Mouse (Mus musculus) lung, postnatal 0 days (tissue): ENCODE results near the gene Egfem1. TPM values are rescaled to one million over a fixed set of nuclear protein-coding genes. Genes with fewer than 3 reads are reported as not detected.

Experiments
- ATAC-seq: fragments of 200-750 bp; cut with Nextera tagmentation; 2 replicates; pipeline ENCODE4 v1.8.0; 2017; ENCODE audit warnings: moderate library complexity
- DNase-seq: peaks from one replicate; pipeline ENCODE4 v3.0.0-alpha.2; 2016; ENCODE audit warnings: low spot score
- H3K27ac ChIP-seq: fragments of 300-500 bp; sonication (generic); 2 replicates; pipeline ENCODE4 v1.5.1; 2014; ENCODE audit warnings: antibody characterized with exemption, mild to moderate bottlenecking, low read length, mixed read lengths
- H3K27me3 ChIP-seq: fragments of 300-500 bp; sonication (generic); replicated peaks from 2 replicates; pipeline ENCODE4 v1.6.1; 2014; ENCODE audit warnings: low read length, mixed read lengths; ENCODE audit not compliant: insufficient read depth
- H3K36me3 ChIP-seq: fragments of 300-500 bp; sonication (generic); 2 replicates; pipeline ENCODE4 v1.6.1; 2014; ENCODE audit warnings: low read length, mixed read lengths; ENCODE audit not compliant: insufficient read depth
- H3K4me1 ChIP-seq: fragments of 300-500 bp; sonication (generic); 2 replicates; pipeline ENCODE4 v1.6.1; 2014; ENCODE audit warnings: antibody characterized with exemption, low read depth, low read length, mixed read lengths; ENCODE audit not compliant: insufficient read depth
- H3K4me2 ChIP-seq: fragments of 300-500 bp; sonication (generic); replicated peaks from 2 replicates; pipeline ENCODE4 v1.6.1; 2014; ENCODE audit warnings: low read depth, mild to moderate bottlenecking, low read length, moderate library complexity, mixed read lengths
- H3K4me3 ChIP-seq: fragments of 300-500 bp; sonication (generic); 2 replicates; pipeline ENCODE4 v1.5.1; 2014; ENCODE audit warnings: low read depth, low read length
- H3K9ac ChIP-seq: fragments of 300-500 bp; sonication (generic); replicated peaks from 2 replicates; pipeline ENCODE4 v1.6.1; 2014; ENCODE audit warnings: low read depth, mild to moderate bottlenecking
- H3K9me3 ChIP-seq: fragments of 300-500 bp; sonication (generic); 2 replicates; pipeline ENCODE4 v1.6.1; 2016; ENCODE audit warnings: low read length, mixed read lengths
- CTCF ChIP-seq: IDR thresholded peaks from 2 replicates; pipeline ENCODE4 v1.5.1; 2016; ENCODE audit warnings: antibody characterized with exemption, mild to moderate bottlenecking
- EP300 ChIP-seq: IDR thresholded peaks from 2 replicates; pipeline ENCODE4 v1.6.1; 2016; ENCODE audit warnings: antibody characterized with exemption, mild to moderate bottlenecking, control low read depth
- WGBS: fragments of 180-500 bp; shearing (Covaris S2); extraction: QIAGEN DNeasy Blood & Tissue Kit; methylation state at CpG from one replicate; pipeline ENCODE4 v1.1.7; 2014; 5-methylcytosine and 5-hydroxymethylcytosine counted together
- polyA plus RNA-seq: library from polyadenylated mRNA; unstranded; fragments of >200 nt; fragmentation: Nextera tagmentation; extraction: Ambion mirVana; gene quantifications from 2 replicates; pipeline ENCODE4 v1.2.1, GENCODE M21; 2015

Egfem1 gene
- polyA plus RNA-seq, 1 experiment from 2014 or later, result 19.7 TPM

GRCm38 (mm10) chr3:29544056-29544455 is 462.2 kb downstream of the Egfem1 start:
- Histone ChIP-seq H3K9me3 (no peaks in the 10 kb centered on the region), H3K4me2 (no peak overlapping the region), H3K4me1 (no peaks in the 10 kb centered on the region), H3K4me3 (no peak overlapping the region), H3K9ac (no peak overlapping the region), H3K27me3 (no peaks in the 10 kb centered on the region), H3K27ac (no peak overlapping the region), H3K36me3 (no peaks in the 10 kb centered on the region)
- WGBS, result 74% methylated on average over 1 of the region's 1 CpGs
- ATAC-seq, result no peak
- TF ChIP-seq EP300 (no peak), CTCF (no peak)
- DNase-seq, result no peak

DNA sequence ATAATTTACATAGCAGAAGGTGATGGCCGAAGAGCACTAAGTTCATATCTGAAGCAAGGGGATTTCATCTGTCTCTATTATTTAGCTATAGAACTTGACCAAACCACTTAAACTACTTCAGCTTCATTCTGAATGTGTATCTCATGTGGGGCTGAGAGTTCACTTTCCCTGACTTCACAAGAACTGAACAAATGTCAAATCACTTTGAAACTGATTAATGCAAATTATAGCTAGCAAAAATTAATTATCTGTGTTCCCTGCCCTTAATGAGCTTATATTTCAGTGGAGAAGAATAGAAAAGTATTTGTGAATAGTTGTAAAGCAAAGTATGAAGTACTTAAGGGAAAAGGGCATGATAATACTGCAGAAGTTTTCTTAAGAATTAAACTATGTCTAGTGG is 481.3 kb downstream of the Egfem1 start:
- 71% methylated on average over 1 of the region's 1 CpGs for WGBS
- Histone ChIP-seq H3K27me3 (no peaks in the 10 kb centered on the region), H3K4me1 (no peaks in the 10 kb centered on the region), H3K4me2 (no peak overlapping the region), H3K4me3 (no peak overlapping the region), H3K9ac (no peak overlapping the region), H3K36me3 (no peaks in the 10 kb centered on the region), H3K9me3 (no peaks in the 10 kb centered on the region), H3K27ac (no peak overlapping the region)
- no peak for TF ChIP-seq CTCF
- ATAC-seq (no peak), DNase-seq (no peak)

GRCm38 (mm10) chr3:29578055-29578860 is 496.4 kb downstream of the Egfem1 start:
- Histone ChIP-seq H3K4me3 (no peak overlapping the region), H3K4me1 (no peaks in the 10 kb centered on the region), H3K27ac (no peak overlapping the region), H3K27me3 (no peaks in the 10 kb centered on the region), H3K9me3 (no peaks in the 10 kb centered on the region), H3K36me3 (no peaks in the 10 kb centered on the region), H3K4me2 (no peak overlapping the region), H3K9ac (no peak overlapping the region)
- TF ChIP-seq CTCF (no peak), EP300 (no peak)
- ATAC-seq, result no peak
- 76% methylated on average over 5 of the region's 5 CpGs for WGBS
- DNase-seq, result no peak

DNA sequence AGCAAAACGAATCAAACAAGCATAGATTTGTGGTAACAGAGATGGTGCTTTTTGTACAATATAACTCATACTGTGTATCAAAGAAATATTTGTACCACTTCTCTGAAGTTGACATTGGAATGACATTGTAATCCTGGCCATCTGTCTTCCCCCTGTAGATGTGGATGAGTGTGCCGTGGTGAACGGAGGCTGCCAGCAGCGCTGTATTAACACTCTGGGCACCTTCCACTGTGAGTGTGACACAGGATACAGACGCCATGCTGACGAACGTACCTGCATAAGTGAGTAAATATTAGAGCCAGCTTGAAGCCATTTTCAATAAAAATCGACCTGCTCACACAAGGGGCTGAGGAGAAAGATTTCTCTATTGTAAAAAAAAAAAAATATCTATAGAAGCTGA is 500.9 kb downstream of the Egfem1 start:
- no peaks in the 10 kb centered on the region for H3K9me3 ChIP-seq
- 46% methylated on average over 8 of the region's 8 CpGs for WGBS
- H3K4me3 ChIP-seq, result no peak overlapping the region
- H3K9ac ChIP-seq, result no peak overlapping the region
- no peaks in the 10 kb centered on the region for H3K36me3 ChIP-seq
- DNase-seq (no peak), ATAC-seq (no peak)
- H3K27me3 ChIP-seq, result no peaks in the 10 kb centered on the region
- no peak for TF ChIP-seq CTCF
- no peak for TF ChIP-seq EP300
- no peak overlapping the region for H3K27ac ChIP-seq
- no peaks in the 10 kb centered on the region for H3K4me1 ChIP-seq
- H3K4me2 ChIP-seq, result no peak overlapping the region

DNA sequence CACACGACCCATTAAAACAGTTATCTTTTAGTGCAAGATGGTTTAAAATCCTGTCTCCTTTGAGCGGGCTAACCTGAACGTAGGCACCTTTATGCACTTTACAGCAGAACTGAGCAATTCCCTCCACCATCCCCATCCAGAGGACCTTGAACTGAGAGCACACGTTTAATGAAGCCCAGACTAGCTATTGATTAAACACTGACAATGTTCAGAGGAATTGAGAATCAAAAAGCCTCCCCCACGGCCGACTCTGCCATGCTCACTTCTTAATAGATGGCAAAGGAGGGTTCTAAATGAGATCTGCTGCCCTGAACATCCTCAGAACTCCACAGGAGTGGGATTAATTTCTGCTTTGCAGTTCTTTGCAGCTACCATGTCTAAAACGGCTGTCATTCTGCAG is 520.3 kb downstream of the Egfem1 start:
- TF ChIP-seq EP300, result no peak
- no peak for TF ChIP-seq CTCF

GRCm38 (mm10) chr3:29608713-29609112 is 526.9 kb downstream of the Egfem1 start:
- 47% methylated on average over 3 of the region's 3 CpGs for WGBS
- H3K27me3 ChIP-seq, result no peaks in the 10 kb centered on the region
- no peaks in the 10 kb centered on the region for H3K36me3 ChIP-seq

More for the DNA sequence above, 520.3 kb downstream of the Egfem1 start:
- H3K27ac ChIP-seq, result no peak overlapping the region
- no peak overlapping the region for H3K9ac ChIP-seq
- DNase-seq (no peak), ATAC-seq (no peak)
- no peak overlapping the region for H3K4me2 ChIP-seq
- H3K4me1 ChIP-seq, result no peaks in the 10 kb centered on the region
- no peaks in the 10 kb centered on the region for H3K9me3 ChIP-seq
- H3K4me3 ChIP-seq, result no peak overlapping the region
- 67% methylated on average over 7 of the region's 7 CpGs for WGBS
- no peaks in the 10 kb centered on the region for H3K27me3 ChIP-seq
- no peaks in the 10 kb centered on the region for H3K36me3 ChIP-seq

More at GRCm38 (mm10) chr3:29608713-29609112, 526.9 kb downstream of the Egfem1 start:
- H3K9me3 ChIP-seq, result no peaks in the 10 kb centered on the region
- ATAC-seq (peak; percentile 71), DNase-seq (peak; percentile 32)
- H3K4me1 ChIP-seq, result no peaks in the 10 kb centered on the region
- no peak overlapping the region for H3K4me3 ChIP-seq
- H3K4me2 ChIP-seq, result no peak overlapping the region
- H3K27ac ChIP-seq, result no peak overlapping the region
- H3K9ac ChIP-seq, result no peak overlapping the region
- TF ChIP-seq EP300, result no peak
- TF ChIP-seq CTCF, result no peak
